Mouse (Mus musculus) Patski (cell line): ENCODE data around the gene Amz2. TPM values are rescaled to one million over a fixed set of nuclear protein-coding genes. Genes with fewer than 3 reads are reported as not detected.

Source experiments
- ATAC-seq: fragments of 100-300 bp; one replicate; pipeline ENCODE4 v1.8.0; 2021
- CTCF ChIA-PET: fragments of 350-600 bp; sonication (Branson Sonifier 250); formaldehyde crosslinking; loops from one replicate; lab custom pipeline; 2022; ENCODE audit warnings: inconsistent platforms; lab: Charles Lee
- POLR2A ChIA-PET: fragments of 350-600 bp; sonication (Branson Sonifier 250); formaldehyde crosslinking; loops from one replicate; lab custom pipeline; 2022; ENCODE audit warnings: antibody characterized with exemption, inconsistent platforms; lab: Charles Lee
- DNase-seq: peaks from one replicate; pipeline ENCODE4 v3.0.0-alpha.2; 2011; ENCODE audit warnings: low read depth, low spot score
- H3K27me3 ChIP-seq: fragments of 371-371 bp; one replicate; pipeline ENCODE4 v1.5.1; 2021
- CTCF ChIP-seq: fragments of 100-300 bp; IDR thresholded peaks from one replicate; pipeline ENCODE4 v1.5.1; 2021
- in situ Hi-C: fragments of 300-500 bp; cut with MboI; formaldehyde crosslinking; loops from 3 replicates; pipeline ENCODE4 v1.11.1; 2018; ENCODE audit warnings: low pct_unique_long_range_greater_than_20kb, mixed read lengths
- polyA plus RNA-seq: library from polyadenylated mRNA; unstranded; gene quantifications from one replicate; pipeline ENCODE4 v1.2.3, GENCODE M21; 2021

The Amz2 gene
- polyA plus RNA-seq, 1 experiment from 2014 or later, result 48.6 TPM

- H3K27me3 ChIP-seq, result no peaks in the 10 kb centered on the region
- ChIA-PET POLR2A (no interaction called here), CTCF (no interaction called here)
- ATAC-seq (no peak), DNase-seq (no peak)
- TF ChIP-seq CTCF, result no peak
- in situ Hi-C loops, result no loop called here
Measured at GRCm38 (mm10) chr11:109458165-109458564, 32.4 kb downstream of the Amz2 start.

- ChIA-PET POLR2A (no interaction called here), CTCF (no interaction called here)
- ATAC-seq (no peak), DNase-seq (no peak)
- H3K27me3 ChIP-seq, result no peaks in the 10 kb centered on the region
- TF ChIP-seq CTCF, result no peak
- in situ Hi-C loops, result no loop called here
Measured at GRCm38 (mm10) chr11:109460586-109460985, 34.8 kb downstream of the Amz2 start.

GRCm38 (mm10) chr11:109465068-109465467 is 39.3 kb downstream of the Amz2 start:
- ATAC-seq (no peak), DNase-seq (no peak)
- POLR2A ChIA-PET, result no interaction called here
- no peak for TF ChIP-seq CTCF
- H3K27me3 ChIP-seq, result peaks cover 16% of the 10 kb centered on the region
- CTCF ChIA-PET, result no interaction called here
- in situ Hi-C loops, result no loop called here

GRCm38 (mm10) chr11:109466987-109467386 is 41.2 kb downstream of the Amz2 start:
- ChIA-PET POLR2A (no interaction called here), CTCF (interaction anchor here (0.8 to 1.5 kb wide), 4 partner anchors 11 to 93 kb away, joined by 3 to 4 read pairs (median 3); no protein-coding TSS in a partner anchor)
- ATAC-seq, result no peak
- no peak for DNase-seq
- no peak for TF ChIP-seq CTCF
- in situ Hi-C loops, result no loop called here
- peaks cover 20% of the 10 kb centered on the region for H3K27me3 ChIP-seq

GRCm38 (mm10) chr11:109468133-109468532 is 42.4 kb downstream of the Amz2 start:
- ChIA-PET CTCF (interaction anchor here (0.9 to 1.4 kb wide), 2 partner anchors 11 to 18 kb away, joined by 3 to 4 read pairs; no protein-coding TSS in a partner anchor), POLR2A (interaction anchor here (0.7 kb wide), 1 partner anchor 28 kb away, joined by 3 read pairs; no protein-coding TSS in a partner anchor)
- in situ Hi-C loops, result no loop called here
- peaks cover 30% of the 10 kb centered on the region for H3K27me3 ChIP-seq
- no peak for TF ChIP-seq CTCF
- ATAC-seq, result no peak
- no peak for DNase-seq

GRCm38 (mm10) chr11:109470170-109470569 is 44.4 kb downstream of the Amz2 start:
- TF ChIP-seq CTCF, result no peak
- no peak for ATAC-seq
- no peak for DNase-seq
- ChIA-PET CTCF (interaction anchor here (0.8 to 1.5 kb wide), 3 partner anchors 10 to 141 kb away, joined by 3 to 5 read pairs (median 3); no protein-coding TSS in a partner anchor), POLR2A (interaction anchor here (0.6 to 0.7 kb wide), 2 partner anchors 108 to 915 kb away, joined by 3 to 4 read pairs; no protein-coding TSS in a partner anchor)
- in situ Hi-C loops, result no loop called here
- H3K27me3 ChIP-seq, result peaks cover 34% of the 10 kb centered on the region

- CTCF ChIA-PET, result interaction anchor here (1.0 to 1.2 kb wide), 3 partner anchors 69 to 140 kb away, joined by 3 read pairs; no protein-coding TSS in a partner anchor
- in situ Hi-C loops, result no loop called here
- POLR2A ChIA-PET, result interaction anchor here (0.6 kb wide), 1 partner anchor 107 kb away, joined by 3 read pairs; no protein-coding TSS in a partner anchor
- DNase-seq, result no peak
- H3K27me3 ChIP-seq, result peaks cover 38% of the 10 kb centered on the region
- no peak for ATAC-seq
- no peak for TF ChIP-seq CTCF
Measured at GRCm38 (mm10) chr11:109470921-109471861, 45.4 kb downstream of the Amz2 start.

GRCm38 (mm10) chr11:109472171-109472691 is 46.5 kb downstream of the Amz2 start:
- DNase-seq (no peak), ATAC-seq (peak; percentile 21)
- in situ Hi-C loops, result no loop called here
- ChIA-PET CTCF (interaction anchor here (1.0 kb wide), 1 partner anchor 68 kb away, joined by 3 read pairs; no protein-coding TSS in a partner anchor), POLR2A (no interaction called here)
- H3K27me3 ChIP-seq, result peaks cover 38% of the 10 kb centered on the region
- no peak for TF ChIP-seq CTCF

GRCm38 (mm10) chr11:109472821-109473170 is 47.0 kb downstream of the Amz2 start:
- no peak for TF ChIP-seq CTCF
- ChIA-PET CTCF (no interaction called here), POLR2A (no interaction called here)
- in situ Hi-C loops, result no loop called here
- no peak for DNase-seq
- peaks cover 34% of the 10 kb centered on the region for H3K27me3 ChIP-seq
- ATAC-seq, result no peak

- ChIA-PET POLR2A (no interaction called here), CTCF (no interaction called here)
- no peak for TF ChIP-seq CTCF
- ATAC-seq (peak; percentile 67), DNase-seq (no peak)
- peaks cover 28% of the 10 kb centered on the region for H3K27me3 ChIP-seq
- in situ Hi-C loops, result no loop called here
Measured at GRCm38 (mm10) chr11:109473171-109474085, 47.7 kb downstream of the Amz2 start, which contains the start of the genes Arsg and Slc16a6. TSS of gene Arsg (plus strand) at chr11:109473374. TSS of gene Slc16a6 (minus strand) at chr11:109473598.
